Mouse (Mus musculus) forebrain, embryonic 12.5 days (tissue): ENCODE measurements around the gene Sh3pxd2a. TPM values are rescaled to one million over a fixed set of nuclear protein-coding genes. Genes with fewer than 3 reads are reported as not detected.
A peak's percentile ranks its signal among the peaks of the same experiment; 100 is the strongest.

Experiments used
- ATAC-seq: fragments of 200-750 bp; cut with Nextera tagmentation; 2 replicates; pipeline ENCODE4 v1.8.0; 2017; ENCODE audit warnings: moderate TSS enrichment; ENCODE audit not compliant: low FRiP score
- H3K27ac ChIP-seq: fragments of 300-500 bp; sonication (generic); 2 replicates; pipeline ENCODE4 v1.5.1; 2016; ENCODE audit warnings: mild to moderate bottlenecking
- H3K27me3 ChIP-seq: fragments of 300-500 bp; sonication (generic); 2 replicates; pipeline ENCODE4 v1.6.1; 2016; ENCODE audit warnings: mild to moderate bottlenecking
- H3K36me3 ChIP-seq: fragments of 300-500 bp; sonication (generic); replicated peaks from 2 replicates; pipeline ENCODE4 v1.6.1; 2016; ENCODE audit warnings: mild to moderate bottlenecking
- H3K4me1 ChIP-seq: fragments of 300-500 bp; sonication (generic); 2 replicates; pipeline ENCODE4 v1.6.1; 2016
- H3K4me2 ChIP-seq: fragments of 300-500 bp; sonication (generic); 2 replicates; pipeline ENCODE4 v1.6.1; 2016; ENCODE audit warnings: mild to moderate bottlenecking, moderate library complexity
- H3K4me3 ChIP-seq: fragments of 300-500 bp; sonication (generic); replicated peaks from 2 replicates; pipeline ENCODE4 v1.5.1; 2016; ENCODE audit warnings: mild to moderate bottlenecking
- H3K9ac ChIP-seq: fragments of 300-500 bp; sonication (generic); 2 replicates; pipeline ENCODE4 v1.6.1; 2016; ENCODE audit warnings: mild to moderate bottlenecking
- H3K9me3 ChIP-seq: fragments of 300-500 bp; sonication (generic); 2 replicates; pipeline ENCODE4 v1.6.1; 2016
- WGBS: fragments of 180-500 bp; shearing (Covaris S2); methylation state at CpG from one replicate; pipeline ENCODE4 v1.1.7; 2016; 5-methylcytosine and 5-hydroxymethylcytosine counted together
- polyA plus RNA-seq: library from polyadenylated mRNA; unstranded; fragments of >200 nt; fragmentation: Nextera tagmentation; extraction: Ambion mirVana; gene quantifications from 2 replicates; pipeline ENCODE4 v1.2.1, GENCODE M21; 2016

Sh3pxd2a gene
- polyA plus RNA-seq, 1 experiment from 2014 or later = 3.7 TPM

GRCm38 (mm10) chr19:47452211-47452610 is 12.0 kb downstream of the Sh3pxd2a start:
- Histone ChIP-seq H3K9ac (no peak overlapping the region), H3K27ac (no peak overlapping the region), H3K9me3 (no peaks in the 10 kb centered on the region), H3K36me3 (no peaks in the 10 kb centered on the region), H3K4me3 (no peak overlapping the region), H3K4me2 (no peak overlapping the region), H3K27me3 (no peaks in the 10 kb centered on the region), H3K4me1 (peaks cover 67% of the 10 kb centered on the region)
- WGBS = 86% methylated on average over 7 of the region's 7 CpGs
- ATAC-seq = no peak

GRCm38 (mm10) chr19:47451476-47452113 is 12.6 kb downstream of the Sh3pxd2a start:
- no peaks in the 10 kb centered on the region for H3K36me3 ChIP-seq
- H3K4me1 ChIP-seq = peaks cover 70% of the 10 kb centered on the region
- H3K4me2 ChIP-seq = no peak overlapping the region

GRCm38 (mm10) chr19:47450261-47451137 is 13.7 kb downstream of the Sh3pxd2a start:
- Histone ChIP-seq H3K9ac (no peak overlapping the region), H3K27ac (no peak overlapping the region), H3K4me1 (peaks cover 76% of the 10 kb centered on the region), H3K4me2 (no peak overlapping the region), H3K27me3 (no peaks in the 10 kb centered on the region), H3K4me3 (no peak overlapping the region), H3K36me3 (no peaks in the 10 kb centered on the region), H3K9me3 (no peaks in the 10 kb centered on the region)
- 28% methylated on average over 8 of the region's 8 CpGs for WGBS
- no peak for ATAC-seq

More at GRCm38 (mm10) chr19:47451476-47452113, 12.6 kb downstream of the Sh3pxd2a start:
- Histone ChIP-seq H3K27ac (no peak overlapping the region), H3K9me3 (no peaks in the 10 kb centered on the region), H3K4me3 (no peak overlapping the region), H3K27me3 (no peaks in the 10 kb centered on the region), H3K9ac (no peak overlapping the region)
- ATAC-seq = no peak
- WGBS = 85% methylated on average over 10 of the region's 10 CpGs

- Histone ChIP-seq H3K27ac (no peak overlapping the region), H3K9me3 (no peaks in the 10 kb centered on the region), H3K4me2 (no peak overlapping the region), H3K9ac (no peak overlapping the region), H3K27me3 (no peaks in the 10 kb centered on the region), H3K4me1 (peaks cover 79% of the 10 kb centered on the region), H3K36me3 (no peaks in the 10 kb centered on the region), H3K4me3 (no peak overlapping the region)
- no peak for ATAC-seq
- WGBS = 65% methylated on average over 4 of the region's 4 CpGs
Observed at GRCm38 (mm10) chr19:47449513-47450227, 14.5 kb downstream of the Sh3pxd2a start.

GRCm38 (mm10) chr19:47448618-47449151 is 15.5 kb downstream of the Sh3pxd2a start:
- WGBS = 82% methylated on average over 14 of the region's 14 CpGs
- H3K4me3 ChIP-seq = no peak overlapping the region
- ATAC-seq = no peak
- peaks cover 79% of the 10 kb centered on the region for H3K4me1 ChIP-seq
- no peak overlapping the region for H3K9ac ChIP-seq
- no peaks in the 10 kb centered on the region for H3K9me3 ChIP-seq
- H3K36me3 ChIP-seq = no peaks in the 10 kb centered on the region
- no peak overlapping the region for H3K4me2 ChIP-seq
- H3K27ac ChIP-seq = no peak overlapping the region
- no peaks in the 10 kb centered on the region for H3K27me3 ChIP-seq

GRCm38 (mm10) chr19:47446841-47447365 is 17.3 kb downstream of the Sh3pxd2a start:
- H3K4me1 ChIP-seq = peaks cover 78% of the 10 kb centered on the region
- no peaks in the 10 kb centered on the region for H3K27me3 ChIP-seq
- no peaks in the 10 kb centered on the region for H3K36me3 ChIP-seq
- 37% methylated on average over 9 of the region's 9 CpGs for WGBS
- H3K4me3 ChIP-seq = no peak overlapping the region
- H3K9ac ChIP-seq = no peak overlapping the region; the same call in 1 of the 2 replicates
- H3K4me2 ChIP-seq = peak overlapping the region; percentile 24
- H3K9me3 ChIP-seq = no peaks in the 10 kb centered on the region
- H3K27ac ChIP-seq = peak overlapping the region; percentile 65
- ATAC-seq = peak; percentile 59; the same call in 1 of the 2 replicates

- Histone ChIP-seq H3K27ac (0 out of 2 replicates have a peak overlapping the region, but pooled peaks have one; percentile 42), H3K27me3 (no peaks in the 10 kb centered on the region), H3K4me1 (peaks cover 74% of the 10 kb centered on the region), H3K9ac (no peak overlapping the region), H3K9me3 (no peaks in the 10 kb centered on the region), H3K4me2 (no peak overlapping the region), H3K36me3 (no peaks in the 10 kb centered on the region), H3K4me3 (no peak overlapping the region)
- ATAC-seq = no peak
- WGBS = 80% methylated on average over 9 of the region's 9 CpGs
Observed at GRCm38 (mm10) chr19:47446130-47446529, 18.1 kb downstream of the Sh3pxd2a start.

- H3K4me2 ChIP-seq = no peak overlapping the region
- H3K9me3 ChIP-seq = no peaks in the 10 kb centered on the region
- WGBS = 68% methylated on average over 6 of the region's 6 CpGs
- no peak overlapping the region for H3K9ac ChIP-seq
- H3K4me1 ChIP-seq = peaks cover 70% of the 10 kb centered on the region
- no peaks in the 10 kb centered on the region for H3K27me3 ChIP-seq
- H3K4me3 ChIP-seq = no peak overlapping the region
- 0 out of 2 replicates have a peak overlapping the region, but pooled peaks have one; percentile 42 for H3K27ac ChIP-seq
- ATAC-seq = no peak
- no peaks in the 10 kb centered on the region for H3K36me3 ChIP-seq
Observed at GRCm38 (mm10) chr19:47445726-47446125, 18.5 kb downstream of the Sh3pxd2a start.

- WGBS = 49% methylated on average over 12 of the region's 12 CpGs
Observed at GRCm38 (mm10) chr19:47444488-47444887, 19.7 kb downstream of the Sh3pxd2a start.

GRCm38 (mm10) chr19:47442294-47442627 is 21.9 kb downstream of the Sh3pxd2a start:
- Histone ChIP-seq H3K4me2 (no peak overlapping the region), H3K9ac (no peak overlapping the region), H3K27me3 (no peaks in the 10 kb centered on the region), H3K36me3 (no peaks in the 10 kb centered on the region), H3K4me3 (no peak overlapping the region), H3K9me3 (no peaks in the 10 kb centered on the region), H3K4me1 (peaks cover 42% of the 10 kb centered on the region), H3K27ac (no peak overlapping the region)
- 88% methylated on average over 6 of the region's 6 CpGs for WGBS
- ATAC-seq = no peak

More at GRCm38 (mm10) chr19:47444488-47444887, 19.7 kb downstream of the Sh3pxd2a start:
- Histone ChIP-seq H3K9ac (no peak overlapping the region), H3K36me3 (no peaks in the 10 kb centered on the region), H3K27ac (no peak overlapping the region), H3K4me2 (no peak overlapping the region), H3K4me1 (peaks cover 58% of the 10 kb centered on the region), H3K4me3 (no peak overlapping the region), H3K27me3 (no peaks in the 10 kb centered on the region), H3K9me3 (no peaks in the 10 kb centered on the region)
- no peak for ATAC-seq

GRCm38 (mm10) chr19:47441541-47442293 is 22.5 kb downstream of the Sh3pxd2a start:
- no peak overlapping the region for H3K9ac ChIP-seq
- H3K9me3 ChIP-seq = no peaks in the 10 kb centered on the region
- H3K27ac ChIP-seq = no peak overlapping the region
- H3K4me3 ChIP-seq = no peak overlapping the region
- H3K4me2 ChIP-seq = no peak overlapping the region
- no peaks in the 10 kb centered on the region for H3K27me3 ChIP-seq
- WGBS = 95% methylated on average over 17 of the region's 17 CpGs
- no peak for ATAC-seq
- no peaks in the 10 kb centered on the region for H3K36me3 ChIP-seq
- H3K4me1 ChIP-seq = peaks cover 37% of the 10 kb centered on the region
